Mouse (Mus musculus) gastrocnemius, postnatal 4 days (tissue): Measurements from ENCODE around the gene Cryl1. TPM values are rescaled to one million over a fixed set of nuclear protein-coding genes. Genes with fewer than 3 reads are reported as not detected.

ENCODE experiments used
- DNase-seq, 2 experiments: peaks; one replicate each; pipeline ENCODE4 v3.0.0; 2021 to 2022; ENCODE audit warnings: low spot score in 2 of 2, mixed read lengths in 2 of 2
- total RNA-seq, 2 experiments: library from RNA; stranded (reverse); gene quantifications; 2 replicates each; pipeline ENCODE4 v1.2.3; 2021

Cryl1 gene
- total RNA-seq, 2 experiments from 2014 or later: 7.6 to 10.1 TPM

- DNase-seq: no peak
Observed at GRCm38 (mm10) chr14:57375205-57375604, 23.1 kb downstream of the Cryl1 start.

- DNase-seq: peak in 1 of 2 experiments; percentile 50
Observed at GRCm38 (mm10) chr14:57372348-57373102, 25.8 kb downstream of the Cryl1 start.

GRCm38 (mm10) chr14:57367327-57367726 lies 31.0 kb downstream of the Cryl1 start:
- no peak for DNase-seq

GRCm38 (mm10) chr14:57366724-57367123 lies 31.6 kb downstream of the Cryl1 start:
- DNase-seq: no peak

- no peak for DNase-seq
Observed at GRCm38 (mm10) chr14:57365341-57365740, 33.0 kb downstream of the Cryl1 start.

GRCm38 (mm10) chr14:57363833-57364232 lies 34.5 kb downstream of the Cryl1 start:
- no peak for DNase-seq

GRCm38 (mm10) chr14:57362726-57363660 lies 35.3 kb downstream of the Cryl1 start:
- DNase-seq: peak; percentile 28 to 67

GRCm38 (mm10) chr14:57357030-57357429 lies 41.3 kb downstream of the Cryl1 start:
- DNase-seq: no peak

- DNase-seq: no peak
Observed at GRCm38 (mm10) chr14:57351521-57352235, 46.7 kb downstream of the Cryl1 start.

- no peak for DNase-seq
Observed at GRCm38 (mm10) chr14:57349955-57350354, 48.4 kb downstream of the Cryl1 start.

GRCm38 (mm10) chr14:57348155-57348554 lies 50.2 kb downstream of the Cryl1 start:
- DNase-seq: no peak

- no peak for DNase-seq
Observed at GRCm38 (mm10) chr14:57346135-57346534, 52.2 kb downstream of the Cryl1 start.

GRCm38 (mm10) chr14:57344781-57345492 lies 53.4 kb downstream of the Cryl1 start:
- no peak for DNase-seq

GRCm38 (mm10) chr14:57343057-57343750 lies 55.1 kb downstream of the Cryl1 start:
- no peak for DNase-seq

- no peak for DNase-seq
Observed at GRCm38 (mm10) chr14:57342316-57343055, 55.8 kb downstream of the Cryl1 start.

- no peak for DNase-seq
Observed at GRCm38 (mm10) chr14:57338666-57339065, 59.7 kb downstream of the Cryl1 start.

GRCm38 (mm10) chr14:57334833-57335232 lies 63.5 kb downstream of the Cryl1 start:
- DNase-seq: no peak

GRCm38 (mm10) chr14:57332503-57332902 lies 65.8 kb downstream of the Cryl1 start:
- no peak for DNase-seq

- no peak for DNase-seq
Observed at GRCm38 (mm10) chr14:57331097-57331496, 67.2 kb downstream of the Cryl1 start.
